Mouse (Mus musculus) hindbrain, postnatal 0 days (tissue): Measurements from ENCODE around the gene Spg11. TPM values are rescaled to one million over a fixed set of nuclear protein-coding genes. Genes with fewer than 3 reads are reported as not detected.

Experiments
- ATAC-seq: fragments of 200-750 bp; cut with Nextera tagmentation; 2 replicates; pipeline ENCODE4 v1.8.0; 2017; ENCODE audit warnings: mild to moderate bottlenecking, moderate TSS enrichment, moderate library complexity
- DNase-seq: peaks from one replicate; pipeline ENCODE4 v3.0.0-alpha.2; 2015; ENCODE audit warnings: low spot score
- H3K27ac ChIP-seq: fragments of 300-500 bp; sonication (generic); 2 replicates; pipeline ENCODE4 v1.5.1; 2014; ENCODE audit warnings: mild to moderate bottlenecking
- H3K27me3 ChIP-seq: fragments of 300-500 bp; sonication (generic); 2 replicates; pipeline ENCODE4 v1.6.1; 2014; ENCODE audit warnings: low read length, mixed read lengths; ENCODE audit not compliant: insufficient read depth
- H3K36me3 ChIP-seq: fragments of 300-500 bp; sonication (generic); 2 replicates; pipeline ENCODE4 v1.6.1; 2014; ENCODE audit warnings: low read length, mixed read lengths; ENCODE audit not compliant: insufficient read depth
- H3K4me1 ChIP-seq: fragments of 300-500 bp; sonication (generic); 2 replicates; pipeline ENCODE4 v1.6.1; 2014; ENCODE audit warnings: antibody characterized with exemption, low read length, mixed read lengths; ENCODE audit not compliant: insufficient read depth
- H3K4me2 ChIP-seq: fragments of 300-500 bp; sonication (generic); 2 replicates; pipeline ENCODE4 v1.6.1; 2014; ENCODE audit warnings: low read depth, mild to moderate bottlenecking, low read length, moderate library complexity, mixed read lengths
- H3K4me3 ChIP-seq: fragments of 300-500 bp; sonication (generic); 2 replicates; pipeline ENCODE4 v1.5.1; 2014; ENCODE audit warnings: low read length
- H3K9ac ChIP-seq: fragments of 300-500 bp; sonication (generic); replicated peaks from 2 replicates; pipeline ENCODE4 v1.6.1; 2014; ENCODE audit warnings: mild to moderate bottlenecking, low read length, moderate library complexity, mixed read lengths
- H3K9me3 ChIP-seq: fragments of 300-500 bp; sonication (generic); 2 replicates; pipeline ENCODE4 v1.6.1; 2016; ENCODE audit warnings: low read length, mixed read lengths
- CTCF ChIP-seq: IDR thresholded peaks from 2 replicates; pipeline ENCODE4 v1.5.1; 2016; ENCODE audit warnings: antibody characterized with exemption, control low read depth, low read depth
- WGBS: fragments of 180-500 bp; shearing (Covaris S2); extraction: QIAGEN DNeasy Blood & Tissue Kit; methylation state at CpG from one replicate; pipeline ENCODE4 v1.1.7; 2014; 5-methylcytosine and 5-hydroxymethylcytosine counted together
- microRNA-seq, 2 experiments: library from miRNA; unstranded; fragments of <30 nt; microRNA quantifications; one replicate each; pipeline ENCODE4; 2016
- polyA plus RNA-seq: library from polyadenylated mRNA; unstranded; fragments of >200 nt; fragmentation: Nextera tagmentation; extraction: Ambion mirVana; gene quantifications from 2 replicates; pipeline ENCODE4 v1.2.1, GENCODE M21; 2015
- total RNA-seq: library from RNA; depleted of rRNA; stranded (reverse); fragments of >200 nt; gene quantifications from 2 replicates; pipeline ENCODE4 v1.2.3, GENCODE M21; 2014; rRNA removed

Gene Spg11
- total and polyA plus RNA-seq, 2 experiments from 2014 or later: 4.3 to 21.9 TPM

DNA sequence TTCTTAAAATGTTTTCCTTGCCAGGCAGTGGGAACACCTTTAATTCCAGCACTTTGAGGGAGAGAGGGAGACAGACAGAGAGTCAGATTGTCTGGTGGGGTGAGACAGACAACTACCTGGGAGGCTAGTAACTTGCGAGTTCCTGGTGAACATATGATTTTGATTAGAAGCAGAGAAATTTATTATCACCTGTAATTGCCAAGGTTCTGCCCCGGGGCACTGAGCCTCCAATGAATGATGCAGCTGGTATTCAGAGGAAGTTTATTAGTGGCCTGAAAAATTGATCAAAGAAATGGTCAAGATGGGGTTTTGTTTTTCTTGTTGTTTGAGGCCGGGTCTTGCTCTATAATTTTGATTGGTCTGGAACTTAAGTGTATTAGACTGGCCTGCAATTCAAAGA is 109.4 kb downstream of the Spg11 start:
- DNase-seq: no peak
- Histone ChIP-seq H3K27me3 (no peaks in the 10 kb centered on the region), H3K4me2 (no peak overlapping the region), H3K4me3 (no peak overlapping the region), H3K4me1 (no peaks in the 10 kb centered on the region), H3K36me3 (no peaks in the 10 kb centered on the region), H3K9me3 (no peaks in the 10 kb centered on the region), H3K9ac (no peak overlapping the region), H3K27ac (no peak overlapping the region)
- no peak for ATAC-seq
- 90% methylated on average over 3 of the region's 3 CpGs for WGBS
- TF ChIP-seq CTCF: no peak

Small RNA genes within 50 kb of the gene (microRNA-seq; reads per million reads assigned to microRNA genes)
- 0 to 0.18 reads per million in 2 experiments for gene Gm47314

Other genes starting within 250 kb of the Spg11 start
- 32.0 and 40.2 TPM in 2 replicates for gene Ctdspl2, start 162.4 kb downstream of the Spg11 start, total RNA-seq
- 32.6 and 33.6 TPM in 2 replicates for gene Ctdspl2, start 162.4 kb downstream of the Spg11 start, polyA plus RNA-seq
- gene Mageb3, start 162.3 kb downstream of the Spg11 start, total RNA-seq: 0.05 and 0.61 TPM in 2 replicates
- gene Mageb3, start 162.3 kb downstream of the Spg11 start, polyA plus RNA-seq: 0.10 and 0.15 TPM in 2 replicates
- 16.7 and 22.1 TPM in 2 replicates for gene Eif3j1, start 89.8 kb downstream of the Spg11 start, total RNA-seq
- 12.7 and 13.0 TPM in 2 replicates for gene Eif3j1, start 89.8 kb downstream of the Spg11 start, polyA plus RNA-seq
- gene B2m, start 29.3 kb upstream of the Spg11 start, total RNA-seq: 101 and 111 TPM in 2 replicates
- 208 and 216 TPM in 2 replicates for gene B2m, start 29.3 kb upstream of the Spg11 start, polyA plus RNA-seq
- gene Trim69, start 42.3 kb upstream of the Spg11 start, total RNA-seq: not detected in 2 replicates
- not detected in 2 replicates for gene Trim69, start 42.3 kb upstream of the Spg11 start, polyA plus RNA-seq
- not detected in 2 replicates for gene Patl2, start 67.8 kb upstream of the Spg11 start, total RNA-seq
- 0.09 and 0.19 TPM in 2 replicates for gene Patl2, start 67.8 kb upstream of the Spg11 start, polyA plus RNA-seq
- gene Terb2, start 67.9 kb upstream of the Spg11 start, total RNA-seq: not detected in 2 replicates
- not detected in 2 replicates for gene Terb2, start 67.9 kb upstream of the Spg11 start, polyA plus RNA-seq
- 24.1 and 26.7 TPM in 2 replicates for gene Sord, start 116.4 kb upstream of the Spg11 start, total RNA-seq
- gene Sord, start 116.4 kb upstream of the Spg11 start, polyA plus RNA-seq: 26.8 and 28.2 TPM in 2 replicates
- gene Duox2, start 180.1 kb upstream of the Spg11 start, total RNA-seq: 0.16 TPM in 1 of 2 replicates, not detected in the other
- 0.05 TPM in 1 of 2 replicates, not detected in the other for gene Duox2, start 180.1 kb upstream of the Spg11 start, polyA plus RNA-seq
- 0.37 and 0.93 TPM in 2 replicates for gene Duoxa2, start 180.5 kb upstream of the Spg11 start, total RNA-seq
- gene Duoxa2, start 180.5 kb upstream of the Spg11 start, polyA plus RNA-seq: 0.38 and 0.73 TPM in 2 replicates
- not detected in 2 replicates for gene Duoxa1, start 195.3 kb upstream of the Spg11 start, total RNA-seq
- gene Duoxa1, start 195.3 kb upstream of the Spg11 start, polyA plus RNA-seq: 0.35 TPM in 2 replicates
- 0.10 and 0.11 TPM in 2 replicates for gene Duox1, start 197.3 kb upstream of the Spg11 start, total RNA-seq
- 0.10 and 0.14 TPM in 2 replicates for gene Duox1, start 197.3 kb upstream of the Spg11 start, polyA plus RNA-seq